Mouse (Mus musculus) kidney, postnatal 0 days (tissue): ENCODE results near the gene Bst1. TPM values are rescaled to one million over a fixed set of nuclear protein-coding genes. Genes with fewer than 3 reads are reported as not detected.

ENCODE experiments used
- ATAC-seq: fragments of 200-750 bp; cut with Nextera tagmentation; replicated peaks from 2 replicates; pipeline ENCODE4 v1.8.0; 2017; ENCODE audit warnings: low read depth, moderate number of reproducible peaks, moderate TSS enrichment, moderate library complexity; ENCODE audit not compliant: low FRiP score
- DNase-seq: peaks from one replicate; pipeline ENCODE4 v3.0.0-alpha.2; 2016; ENCODE audit warnings: low spot score
- H3K27ac ChIP-seq: fragments of 300-500 bp; sonication (generic); 2 replicates; pipeline ENCODE4 v1.5.1; 2014; ENCODE audit warnings: mild to moderate bottlenecking
- H3K27me3 ChIP-seq: fragments of 300-500 bp; sonication (generic); 2 replicates; pipeline ENCODE4 v1.6.1; 2014; ENCODE audit warnings: low read length, mixed read lengths; ENCODE audit not compliant: insufficient read depth
- H3K36me3 ChIP-seq: fragments of 300-500 bp; sonication (generic); 2 replicates; pipeline ENCODE4 v1.6.1; 2014; ENCODE audit warnings: low read length, mixed read lengths; ENCODE audit not compliant: insufficient read depth
- H3K4me1 ChIP-seq: fragments of 300-500 bp; sonication (generic); replicated peaks from 2 replicates; pipeline ENCODE4 v1.6.1; 2014; ENCODE audit warnings: antibody characterized with exemption, low read length, mixed read lengths; ENCODE audit not compliant: insufficient read depth
- H3K4me2 ChIP-seq: fragments of 300-500 bp; sonication (generic); 2 replicates; pipeline ENCODE4 v1.6.1; 2014; ENCODE audit warnings: mild to moderate bottlenecking, low read length, moderate library complexity, mixed read lengths
- H3K4me3 ChIP-seq: fragments of 300-500 bp; sonication (generic); replicated peaks from 2 replicates; pipeline ENCODE4 v1.5.1; 2014; ENCODE audit warnings: low read depth, low read length
- H3K9ac ChIP-seq: fragments of 300-500 bp; sonication (generic); 2 replicates; pipeline ENCODE4 v1.6.1; 2014; ENCODE audit warnings: low read depth, low read length
- H3K9me3 ChIP-seq: fragments of 300-500 bp; sonication (generic); replicated peaks from 2 replicates; pipeline ENCODE4 v1.6.1; 2016; ENCODE audit warnings: low read length, inconsistent platforms, mixed read lengths
- CTCF ChIP-seq: IDR thresholded peaks from 2 replicates; pipeline ENCODE4 v1.5.1; 2016; ENCODE audit warnings: antibody characterized with exemption, low read depth, mild to moderate bottlenecking, moderate library complexity
- WGBS: fragments of 180-500 bp; shearing (Covaris S2); extraction: QIAGEN DNeasy Blood & Tissue Kit; methylation state at CpG from one replicate; pipeline ENCODE4 v1.1.7; 2014; 5-methylcytosine and 5-hydroxymethylcytosine counted together
- polyA plus RNA-seq: library from polyadenylated mRNA; unstranded; fragments of >200 nt; fragmentation: Nextera tagmentation; extraction: Ambion mirVana; gene quantifications from 2 replicates; pipeline ENCODE4 v1.2.1, GENCODE M21; 2015

Bst1 gene
- polyA plus RNA-seq, 1 experiment from 2014 or later: 4.0 TPM

GRCm38 (mm10) chr5:43841144-43842010, 22.7 kb downstream of the Bst1 start:
- Histone ChIP-seq H3K9me3 (no peaks in the 10 kb centered on the region), H3K4me1 (no peaks in the 10 kb centered on the region), H3K36me3 (no peaks in the 10 kb centered on the region), H3K27me3 (no peaks in the 10 kb centered on the region), H3K9ac (no peak overlapping the region), H3K27ac (no peak overlapping the region), H3K4me3 (no peak overlapping the region), H3K4me2 (peak overlapping the region; percentile 14)
- ATAC-seq (peak; percentile 58; the same call in 1 of the 2 replicates), DNase-seq (peak; percentile 91)
- WGBS: 36% methylated on average over 11 of the region's 11 CpGs
- TF ChIP-seq CTCF: peak; percentile 96

GRCm38 (mm10) chr5:43842011-43842285, 23.3 kb downstream of the Bst1 start:
- Histone ChIP-seq H3K4me2 (peak overlapping the region; percentile 14), H3K36me3 (no peaks in the 10 kb centered on the region), H3K27ac (no peak overlapping the region), H3K4me3 (no peak overlapping the region), H3K27me3 (no peaks in the 10 kb centered on the region), H3K4me1 (no peaks in the 10 kb centered on the region), H3K9ac (no peak overlapping the region), H3K9me3 (no peaks in the 10 kb centered on the region)
- TF ChIP-seq CTCF: no peak
- 74% methylated on average over 5 of the region's 5 CpGs for WGBS
- ATAC-seq: no peak
- no peak for DNase-seq

- no peak overlapping the region for H3K9ac ChIP-seq
- H3K9me3 ChIP-seq: no peaks in the 10 kb centered on the region
- WGBS: 63% methylated on average over 3 of the region's 3 CpGs
- no peak overlapping the region for H3K4me3 ChIP-seq
- no peak for DNase-seq
- no peak for ATAC-seq
- TF ChIP-seq CTCF: no peak
- no peak overlapping the region for H3K4me2 ChIP-seq
- H3K27me3 ChIP-seq: no peaks in the 10 kb centered on the region
- H3K27ac ChIP-seq: no peak overlapping the region
- H3K36me3 ChIP-seq: no peaks in the 10 kb centered on the region
- no peaks in the 10 kb centered on the region for H3K4me1 ChIP-seq
These were observed 24.0 kb downstream of the Bst1 start for GRCm38 (mm10) chr5:43842576-43843155.

GRCm38 (mm10) chr5:43845083-43845482, 26.4 kb downstream of the Bst1 start:
- Histone ChIP-seq H3K4me3 (no peak overlapping the region), H3K9me3 (no peaks in the 10 kb centered on the region), H3K27ac (no peak overlapping the region), H3K27me3 (no peaks in the 10 kb centered on the region), H3K36me3 (no peaks in the 10 kb centered on the region), H3K4me1 (no peaks in the 10 kb centered on the region), H3K9ac (no peak overlapping the region), H3K4me2 (no peak overlapping the region)
- no peak for TF ChIP-seq CTCF
- ATAC-seq (no peak), DNase-seq (no peak)
- WGBS: 80% methylated on average over 5 of the region's 5 CpGs

GRCm38 (mm10) chr5:43845646-43846045, 27.0 kb downstream of the Bst1 start:
- TF ChIP-seq CTCF: no peak
- no peaks in the 10 kb centered on the region for H3K9me3 ChIP-seq
- no peak overlapping the region for H3K9ac ChIP-seq
- no peak overlapping the region for H3K4me2 ChIP-seq
- H3K4me3 ChIP-seq: no peak overlapping the region
- no peak for ATAC-seq
- H3K27ac ChIP-seq: no peak overlapping the region
- 57% methylated on average over 1 of the region's 1 CpGs for WGBS
- no peaks in the 10 kb centered on the region for H3K36me3 ChIP-seq
- no peak for DNase-seq
- no peaks in the 10 kb centered on the region for H3K27me3 ChIP-seq
- H3K4me1 ChIP-seq: no peaks in the 10 kb centered on the region

- 0 out of 2 replicates have a peak, but pooled peaks have one; percentile 33 for ATAC-seq
- WGBS: 28% methylated on average over 2 of the region's 2 CpGs
- TF ChIP-seq CTCF: no peak
These were observed 27.5 kb downstream of the Bst1 start for GRCm38 (mm10) chr5:43846227-43846626.

More at GRCm38 (mm10) chr5:43846227-43846626, 27.5 kb downstream of the Bst1 start:
- Histone ChIP-seq H3K9ac (no peak overlapping the region), H3K36me3 (no peaks in the 10 kb centered on the region), H3K4me1 (no peaks in the 10 kb centered on the region), H3K27me3 (no peaks in the 10 kb centered on the region), H3K9me3 (no peaks in the 10 kb centered on the region), H3K27ac (no peak overlapping the region), H3K4me2 (no peak overlapping the region), H3K4me3 (no peak overlapping the region)
- DNase-seq: peak; percentile 58
